Mouse (Mus musculus): Measurements from ENCODE around the gene Foxo3. TPM values are rescaled to one million over a fixed set of nuclear protein-coding genes. Genes with fewer than 3 reads are reported as not detected.

Foxo3 gene
- polyA plus RNA-seq (2015; fragmentation: Nextera tagmentation; extraction: Ambion mirVana) = 10.2 and 10.7 TPM in 2 replicates

GRCm38 (mm10) chr10:42276507-42277345 lies at the start of gene Foxo3:
TSS of gene Foxo3 (minus strand) at chr10:42276755.
- Histone ChIP-seq H3K4me3 (ENCODE audit: low read length) (peak within 1 kb of the TSS; percentile 73), H3K9me3 (ENCODE audit: control insufficient read depth, low read length) (no peaks in the 10 kb centered on the region), H3K27me3 (ENCODE audit: control insufficient read depth, insufficient read depth, low read depth, low read length) (no peaks in the 10 kb centered on the region), H3K4me1 (replicated peaks; ENCODE audit: control insufficient read depth, insufficient read depth, low read length) (peaks cover 27% of the 10 kb centered on the region), H3K27ac (ENCODE audit: low read length) (peak within 1 kb of the TSS; percentile 96), H3K36me3 (ENCODE audit: control insufficient read depth, insufficient read depth, low read length) (no peaks in the 10 kb centered on the region; the same call in 1 of the 2 replicates), H3K4me2 (ENCODE audit: low read depth, low read length) (peak within 1 kb of the TSS; percentile 96), H3K9ac (ENCODE audit: low read length) (peak within 1 kb of the TSS; percentile 85)
- ATAC-seq (ENCODE audit: low read depth) = peak; percentile 80
- under 1% methylated on average over 60 of the region's 88 CpGs for WGBS

GRCm38 (mm10) chr10:42325305-42325704 lies 48.8 kb upstream of the Foxo3 start:
- Histone ChIP-seq H3K4me3 (ENCODE audit: low read length) (no peak overlapping the region), H3K27ac (ENCODE audit: low read length) (no peak overlapping the region), H3K9ac (ENCODE audit: low read length) (no peak overlapping the region), H3K9me3 (ENCODE audit: control insufficient read depth, low read length) (no peaks in the 10 kb centered on the region), H3K4me1 (replicated peaks; ENCODE audit: control insufficient read depth, insufficient read depth, low read length) (no peaks in the 10 kb centered on the region), H3K36me3 (ENCODE audit: control insufficient read depth, insufficient read depth, low read length) (no peaks in the 10 kb centered on the region), H3K4me2 (ENCODE audit: low read depth, low read length) (no peak overlapping the region), H3K27me3 (ENCODE audit: control insufficient read depth, insufficient read depth, low read depth, low read length) (no peaks in the 10 kb centered on the region)
- ATAC-seq (ENCODE audit: low read depth) = no peak
- 87% methylated on average over 10 of the region's 10 CpGs for WGBS

GRCm38 (mm10) chr10:42323978-42324377 lies 47.4 kb upstream of the Foxo3 start:
- ATAC-seq (ENCODE audit: low read depth) = peak; percentile 41; the same call in 1 of the 2 replicates
- Histone ChIP-seq H3K9ac (ENCODE audit: low read length) (no peak overlapping the region), H3K4me1 (replicated peaks; ENCODE audit: control insufficient read depth, insufficient read depth, low read length) (no peaks in the 10 kb centered on the region)

GRCm38 (mm10) chr10:42313222-42313786 lies 36.7 kb upstream of the Foxo3 start:
- WGBS = 41% methylated on average over 22 of the region's 22 CpGs
- H3K9ac ChIP-seq (ENCODE audit: low read length) = no peak overlapping the region
- ATAC-seq (ENCODE audit: low read depth) = no peak
- H3K9me3 ChIP-seq (ENCODE audit: control insufficient read depth, low read length) = no peaks in the 10 kb centered on the region
- H3K4me2 ChIP-seq (ENCODE audit: low read depth, low read length) = peak overlapping the region; percentile 41
- H3K4me3 ChIP-seq (ENCODE audit: low read length) = peak overlapping the region; percentile 24; the same call in 1 of the 2 replicates
- H3K4me1 ChIP-seq (replicated peaks; ENCODE audit: control insufficient read depth, insufficient read depth, low read length) = no peaks in the 10 kb centered on the region
- no peaks in the 10 kb centered on the region for H3K36me3 ChIP-seq (ENCODE audit: control insufficient read depth, insufficient read depth, low read length)
- no peak overlapping the region for H3K27ac ChIP-seq (ENCODE audit: low read length)
- H3K27me3 ChIP-seq (ENCODE audit: control insufficient read depth, insufficient read depth, low read depth, low read length) = no peaks in the 10 kb centered on the region; the same call in 1 of the 2 replicates

More at GRCm38 (mm10) chr10:42323978-42324377, 47.4 kb upstream of the Foxo3 start:
- Histone ChIP-seq H3K27me3 (ENCODE audit: control insufficient read depth, insufficient read depth, low read depth, low read length) (no peaks in the 10 kb centered on the region), H3K4me2 (ENCODE audit: low read depth, low read length) (no peak overlapping the region), H3K36me3 (ENCODE audit: control insufficient read depth, insufficient read depth, low read length) (no peaks in the 10 kb centered on the region), H3K4me3 (ENCODE audit: low read length) (no peak overlapping the region), H3K27ac (ENCODE audit: low read length) (no peak overlapping the region), H3K9me3 (ENCODE audit: control insufficient read depth, low read length) (no peaks in the 10 kb centered on the region)

DNA sequence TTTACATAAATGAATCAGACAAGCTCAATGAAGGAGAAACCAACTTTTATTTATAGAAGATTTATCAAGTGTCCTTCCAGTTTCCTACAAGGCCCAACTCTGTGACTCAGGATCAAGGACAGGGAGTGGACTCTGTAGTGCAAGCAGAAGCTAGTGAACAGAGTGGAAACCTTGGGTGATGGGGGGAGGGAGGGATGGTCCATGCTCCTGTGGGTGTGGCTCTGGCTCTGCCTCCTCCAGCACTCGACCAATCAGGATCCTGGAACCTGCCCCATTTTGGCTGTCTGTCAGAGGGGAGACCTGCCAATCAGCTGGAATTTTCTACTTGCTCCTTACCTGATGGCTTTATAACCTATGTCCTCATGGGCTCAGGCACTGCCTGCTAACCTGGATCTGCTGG lies 36.0 kb upstream of the Foxo3 start:
- Histone ChIP-seq H3K9me3 (ENCODE audit: control insufficient read depth, low read length) (no peaks in the 10 kb centered on the region), H3K27me3 (ENCODE audit: control insufficient read depth, insufficient read depth, low read depth, low read length) (no peaks in the 10 kb centered on the region; the same call in 1 of the 2 replicates), H3K27ac (ENCODE audit: low read length) (no peak overlapping the region), H3K4me2 (ENCODE audit: low read depth, low read length) (no peak overlapping the region), H3K4me1 (replicated peaks; ENCODE audit: control insufficient read depth, insufficient read depth, low read length) (no peaks in the 10 kb centered on the region), H3K9ac (ENCODE audit: low read length) (no peak overlapping the region), H3K36me3 (ENCODE audit: control insufficient read depth, insufficient read depth, low read length) (no peaks in the 10 kb centered on the region), H3K4me3 (ENCODE audit: low read length) (no peak overlapping the region)
- no peak for ATAC-seq (ENCODE audit: low read depth)
- WGBS = 42% methylated on average over 1 of the region's 1 CpGs

GRCm38 (mm10) chr10:42308687-42308987 lies 32.1 kb upstream of the Foxo3 start:
- H3K9ac ChIP-seq (ENCODE audit: low read length) = no peak overlapping the region

DNA sequence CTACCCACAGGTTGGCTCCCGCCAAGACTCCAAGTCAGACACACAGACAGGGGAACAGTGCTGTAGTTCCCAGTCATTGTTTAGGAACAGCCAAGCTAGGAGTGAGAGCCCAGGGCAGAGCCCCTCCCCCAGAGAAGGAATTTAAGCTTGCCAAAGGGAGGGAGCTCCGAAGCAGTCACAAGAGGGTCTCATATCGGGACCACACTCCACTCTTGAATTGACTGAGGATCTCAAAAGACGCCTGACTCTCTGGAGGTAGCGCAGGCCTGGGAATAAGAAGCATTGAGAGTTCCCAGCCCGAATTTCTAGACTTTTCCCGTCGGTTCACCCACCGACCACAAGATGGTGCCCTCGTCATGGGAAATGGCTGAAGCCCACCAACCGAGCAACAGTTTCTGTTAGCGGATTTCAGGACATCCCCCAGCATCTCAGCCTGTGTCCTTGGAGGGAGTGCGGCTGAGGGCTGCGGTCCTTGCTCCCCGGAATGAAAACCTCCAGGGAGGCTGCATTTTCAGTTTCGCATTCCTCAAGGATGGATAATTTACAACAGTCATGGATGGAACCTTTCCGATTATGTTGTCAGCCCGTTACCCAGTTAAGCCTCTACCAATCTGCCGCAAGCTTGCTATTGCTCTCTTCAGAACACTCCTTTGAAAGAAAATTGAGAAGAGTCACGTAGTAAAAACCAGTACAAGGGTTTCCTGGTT lies 31.6 kb upstream of the Foxo3 start:
- Histone ChIP-seq H3K27me3 (ENCODE audit: control insufficient read depth, insufficient read depth, low read depth, low read length) (no peaks in the 10 kb centered on the region; the same call in 1 of the 2 replicates), H3K9ac (ENCODE audit: low read length) (0 out of 2 replicates have a peak overlapping the region, but pooled peaks have one; percentile 51), H3K27ac (ENCODE audit: low read length) (no peak overlapping the region), H3K4me2 (ENCODE audit: low read depth, low read length) (peak overlapping the region; percentile 58), H3K9me3 (ENCODE audit: control insufficient read depth, low read length) (no peaks in the 10 kb centered on the region), H3K4me1 (replicated peaks; ENCODE audit: control insufficient read depth, insufficient read depth, low read length) (no peaks in the 10 kb centered on the region), H3K4me3 (ENCODE audit: low read length) (peak overlapping the region; percentile 36), H3K36me3 (ENCODE audit: control insufficient read depth, insufficient read depth, low read length) (no peaks in the 10 kb centered on the region)
- ATAC-seq (ENCODE audit: low read depth) = peak; percentile 59
- 7% methylated on average over 20 of the region's 20 CpGs for WGBS

More at GRCm38 (mm10) chr10:42308687-42308987, 32.1 kb upstream of the Foxo3 start:
- H3K4me3 ChIP-seq (ENCODE audit: low read length) = peak overlapping the region; percentile 36
- ATAC-seq (ENCODE audit: low read depth) = no peak
- H3K4me2 ChIP-seq (ENCODE audit: low read depth, low read length) = peak overlapping the region; percentile 58
- H3K36me3 ChIP-seq (ENCODE audit: control insufficient read depth, insufficient read depth, low read length) = no peaks in the 10 kb centered on the region
- no peaks in the 10 kb centered on the region; the same call in 1 of the 2 replicates for H3K27me3 ChIP-seq (ENCODE audit: control insufficient read depth, insufficient read depth, low read depth, low read length)
- H3K9me3 ChIP-seq (ENCODE audit: control insufficient read depth, low read length) = no peaks in the 10 kb centered on the region
- WGBS = 31% methylated on average over 8 of the region's 8 CpGs
- H3K4me1 ChIP-seq (replicated peaks; ENCODE audit: control insufficient read depth, insufficient read depth, low read length) = no peaks in the 10 kb centered on the region
- no peak overlapping the region for H3K27ac ChIP-seq (ENCODE audit: low read length)

- H3K9me3 ChIP-seq (ENCODE audit: control insufficient read depth, low read length) = no peaks in the 10 kb centered on the region
- no peak overlapping the region for H3K4me2 ChIP-seq (ENCODE audit: low read depth, low read length)
- no peak overlapping the region for H3K4me3 ChIP-seq (ENCODE audit: low read length)
- H3K4me1 ChIP-seq (replicated peaks; ENCODE audit: control insufficient read depth, insufficient read depth, low read length) = no peaks in the 10 kb centered on the region
- ATAC-seq (ENCODE audit: low read depth) = no peak
- no peaks in the 10 kb centered on the region for H3K36me3 ChIP-seq (ENCODE audit: control insufficient read depth, insufficient read depth, low read length)
- H3K9ac ChIP-seq (ENCODE audit: low read length) = no peak overlapping the region
- H3K27ac ChIP-seq (ENCODE audit: low read length) = no peak overlapping the region
- 82% methylated on average over 8 of the region's 8 CpGs for WGBS
- H3K27me3 ChIP-seq (ENCODE audit: control insufficient read depth, insufficient read depth, low read depth, low read length) = no peaks in the 10 kb centered on the region; the same call in 1 of the 2 replicates
Observed at GRCm38 (mm10) chr10:42306422-42306821, 29.9 kb upstream of the Foxo3 start.

- Histone ChIP-seq H3K4me1 (replicated peaks; ENCODE audit: control insufficient read depth, insufficient read depth, low read length) (no peaks in the 10 kb centered on the region), H3K9me3 (ENCODE audit: control insufficient read depth, low read length) (peaks cover 2% of the 10 kb centered on the region; the same call in 1 of the 2 replicates)
- 42% methylated on average over 4 of the region's 4 CpGs for WGBS
Observed at GRCm38 (mm10) chr10:42300805-42301204, 24.2 kb upstream of the Foxo3 start.

More at GRCm38 (mm10) chr10:42300805-42301204, 24.2 kb upstream of the Foxo3 start:
- H3K4me3 ChIP-seq (ENCODE audit: low read length) = no peak overlapping the region
- no peak overlapping the region for H3K4me2 ChIP-seq (ENCODE audit: low read depth, low read length)
- ATAC-seq (ENCODE audit: low read depth) = no peak
- no peak overlapping the region for H3K9ac ChIP-seq (ENCODE audit: low read length)
- no peaks in the 10 kb centered on the region for H3K27me3 ChIP-seq (ENCODE audit: control insufficient read depth, insufficient read depth, low read depth, low read length)
- H3K27ac ChIP-seq (ENCODE audit: low read length) = no peak overlapping the region
- H3K36me3 ChIP-seq (ENCODE audit: control insufficient read depth, insufficient read depth, low read length) = no peaks in the 10 kb centered on the region

Data from lung, embryonic 16.5 days (tissue).